Mouse (Mus musculus) liver, postnatal 0 days (tissue): Measurements from ENCODE around the gene Bmx.

Source experiments
- CTCF ChIP-seq: sonication (generic); IDR thresholded peaks from 2 replicates; pipeline ENCODE4 v1.5.1; 2016; ENCODE audit warnings: antibody characterized with exemption, low read depth
- EP300 ChIP-seq: IDR thresholded peaks from 2 replicates; pipeline ENCODE4 v1.6.1; 2016; ENCODE audit warnings: antibody characterized with exemption, low read depth, mild to moderate bottlenecking

DNA sequence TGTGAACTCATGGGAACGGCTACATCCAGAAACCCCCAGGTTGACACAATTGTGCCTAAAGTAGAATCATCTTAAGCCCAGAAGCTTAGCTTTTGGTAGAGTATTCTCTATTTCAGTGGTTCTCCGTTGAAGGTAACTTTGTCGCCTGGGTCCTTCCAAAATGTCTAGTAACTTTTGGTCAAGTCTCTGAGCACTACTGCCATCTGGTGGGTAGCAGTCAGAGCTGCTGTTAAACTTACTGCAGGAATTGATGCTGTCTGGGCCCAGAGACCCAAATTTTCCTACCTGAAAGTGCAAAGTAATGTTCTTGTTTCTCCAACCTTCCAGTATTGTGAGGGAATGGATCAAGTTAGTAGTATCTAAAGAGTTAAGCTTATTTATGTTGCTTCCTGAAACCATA lies 29.1 kb upstream of the Bmx start:
- peak; percentile 73 for TF ChIP-seq CTCF
- no peak for TF ChIP-seq EP300
